24 mouse cellular contexts compared by ENCODE assay signal in the genomic region with DNA sequence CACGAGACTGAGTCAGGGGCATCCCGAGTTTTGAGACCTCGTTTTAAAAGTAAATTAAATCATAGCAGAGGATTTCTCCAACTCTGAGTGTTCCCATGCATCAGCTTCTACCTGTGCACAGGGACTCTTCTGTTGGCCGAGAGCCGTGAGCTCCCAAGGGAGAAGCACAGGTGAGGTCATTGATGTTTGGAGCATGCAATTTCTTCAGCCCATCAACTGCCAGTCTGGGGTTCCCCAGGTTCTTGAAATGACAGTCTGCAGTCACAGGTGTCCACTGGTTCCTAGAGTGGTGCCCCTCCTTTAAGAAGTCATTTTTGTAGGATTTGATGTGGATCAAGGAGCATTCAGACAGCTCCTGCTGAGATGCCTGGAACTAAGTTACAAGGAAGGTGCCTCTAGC. TPM values are rescaled to one million over a fixed set of nuclear protein-coding genes. Genes with fewer than 3 reads are reported as not detected.
"Had no signal": no experiment of that assay in that cellular context is flagged by ENCODE, and none has a peak within 500 bp of the region (broad histone marks: within the 10 kb centered on the region; RNA-seq: fewer than 3 reads in every experiment).

No protein-coding gene starts in this region.

- H3K9me3 ChIP-seq: heart, embryonic 13.5 days; heart, embryonic 15.5 days; hindbrain, embryonic 13.5 days; hindbrain, embryonic 15.5 days; limb, embryonic 10.5 days; limb, embryonic 12.5 days; liver, embryonic 13.5 days; liver, embryonic 15.5 days had no signal

- DNase-seq: forebrain, postnatal 0 days; gastrocnemius, postnatal 14 days; gastrocnemius, postnatal 36 days; kidney, adult 11 months; kidney, adult 9 months; kidney, postnatal 10 days; kidney, postnatal 25 days; kidney, postnatal 4 days; liver; liver, embryonic 13.5 days had no signal

- ATAC-seq: forebrain, postnatal 0 days; hindbrain, postnatal 0 days; intestine, embryonic 16.5 days had no signal

- H3K4me2 ChIP-seq: heart, embryonic 11.5 days; heart, embryonic 13.5 days; heart, embryonic 15.5 days; hindbrain, embryonic 13.5 days; hindbrain, embryonic 15.5 days; limb, embryonic 12.5 days; liver, embryonic 11.5 days; liver, embryonic 13.5 days; liver, embryonic 15.5 days had no signal

- H3K4me1 ChIP-seq: heart, embryonic 15.5 days; hindbrain, embryonic 13.5 days; hindbrain, embryonic 15.5 days; limb, embryonic 10.5 days; liver, embryonic 13.5 days; liver, embryonic 15.5 days had no signal

- H3K9ac ChIP-seq: forebrain, postnatal 0 days; heart, embryonic 13.5 days; heart, embryonic 15.5 days; hindbrain, embryonic 13.5 days; hindbrain, embryonic 15.5 days; limb, embryonic 12.5 days; liver, embryonic 13.5 days; liver, embryonic 15.5 days had no signal

- H3K27me3 ChIP-seq: heart, embryonic 13.5 days; heart, embryonic 15.5 days; hindbrain, embryonic 13.5 days; hindbrain, embryonic 15.5 days; limb, embryonic 12.5 days; liver, embryonic 13.5 days; liver, embryonic 15.5 days had no signal

- H3K27ac ChIP-seq: hindbrain, embryonic 13.5 days; hindbrain, embryonic 15.5 days; hindbrain, postnatal 0 days; layer of hippocampus, adult 2 months; left cerebral cortex, adult 2 months; limb, embryonic 10.5 days; limb, embryonic 12.5 days; liver, embryonic 13.5 days; liver, embryonic 15.5 days had no signal

- H3K4me3 ChIP-seq: heart, embryonic 13.5 days; heart, embryonic 15.5 days; hindbrain, embryonic 13.5 days; hindbrain, embryonic 15.5 days; layer of hippocampus, adult 2 months; left cerebral cortex, adult 2 months; limb, embryonic 10.5 days; limb, embryonic 12.5 days; liver, embryonic 13.5 days; liver, embryonic 15.5 days had no signal

RNA-seq across cellular contexts. Expression of gene Arntl2, which starts 25.0 kb away (rescaled TPM):
- total RNA-seq: hematopoietic stem cell, adult 5-6 weeks had no signal
